Mouse (Mus musculus) stomach, postnatal 0 days (tissue): ENCODE data around the gene Zfhx3.

Experiments
- CTCF ChIP-seq: IDR thresholded peaks from 2 replicates; pipeline ENCODE4 v1.5.1; 2016; ENCODE audit warnings: antibody characterized with exemption, low read depth, mild to moderate bottlenecking, moderate library complexity
- EP300 ChIP-seq: optimal IDR thresholded peaks from 2 replicates; pipeline ENCODE3; 2016; ENCODE audit warnings: antibody characterized with exemption

GRCm38 (mm10) chr8:108361402-108361801, 419.0 kb downstream of the Zfhx3 start:
- no peak for TF ChIP-seq CTCF
- TF ChIP-seq EP300, result no peak
